Mouse (Mus musculus) lung, postnatal 0 days (tissue): ENCODE measurements around the gene Agbl4.

Experiments
- CTCF ChIP-seq: IDR thresholded peaks from 2 replicates; pipeline ENCODE4 v1.5.1; 2016; ENCODE audit warnings: antibody characterized with exemption, mild to moderate bottlenecking
- EP300 ChIP-seq: IDR thresholded peaks from 2 replicates; pipeline ENCODE4 v1.6.1; 2016; ENCODE audit warnings: antibody characterized with exemption, mild to moderate bottlenecking, control low read depth

DNA sequence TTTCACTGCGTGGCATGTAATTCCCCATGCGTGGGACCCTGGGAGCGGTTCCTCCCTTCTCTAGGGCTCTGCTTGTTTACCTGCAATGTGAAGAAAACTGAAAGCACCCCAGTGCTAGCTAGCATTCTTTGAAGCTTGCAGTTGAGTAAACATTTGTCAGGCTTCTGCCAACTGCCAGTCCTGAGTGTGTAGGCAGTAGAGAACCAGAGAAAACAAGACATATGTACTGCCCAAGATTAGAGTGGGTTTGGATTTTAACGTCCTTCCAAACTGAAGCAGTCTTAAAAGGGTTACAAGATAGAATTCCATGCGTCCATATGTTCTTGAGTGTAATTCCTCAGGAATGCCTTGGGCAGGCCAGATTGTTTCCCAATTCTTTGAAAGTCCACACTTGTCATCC lies 1035.0 kb downstream of the Agbl4 start:
- no peak for TF ChIP-seq CTCF
- no peak for TF ChIP-seq EP300
